Mouse (Mus musculus) hindbrain, postnatal 0 days (tissue): ENCODE results near the gene Cttnbp2. TPM values are rescaled to one million over a fixed set of nuclear protein-coding genes. Genes with fewer than 3 reads are reported as not detected.
A peak's percentile ranks its signal among the peaks of the same experiment; 100 is the strongest.

Source experiments
- ATAC-seq: fragments of 200-750 bp; cut with Nextera tagmentation; 2 replicates; pipeline ENCODE4 v1.8.0; 2017; ENCODE audit warnings: mild to moderate bottlenecking, moderate TSS enrichment, moderate library complexity
- DNase-seq: peaks from one replicate; pipeline ENCODE4 v3.0.0-alpha.2; 2015; ENCODE audit warnings: low spot score
- H3K27ac ChIP-seq: fragments of 300-500 bp; sonication (generic); 2 replicates; pipeline ENCODE4 v1.5.1; 2014; ENCODE audit warnings: mild to moderate bottlenecking
- H3K27me3 ChIP-seq: fragments of 300-500 bp; sonication (generic); 2 replicates; pipeline ENCODE4 v1.6.1; 2014; ENCODE audit warnings: low read length, mixed read lengths; ENCODE audit not compliant: insufficient read depth
- H3K36me3 ChIP-seq: fragments of 300-500 bp; sonication (generic); 2 replicates; pipeline ENCODE4 v1.6.1; 2014; ENCODE audit warnings: low read length, mixed read lengths; ENCODE audit not compliant: insufficient read depth
- H3K4me1 ChIP-seq: fragments of 300-500 bp; sonication (generic); 2 replicates; pipeline ENCODE4 v1.6.1; 2014; ENCODE audit warnings: antibody characterized with exemption, low read length, mixed read lengths; ENCODE audit not compliant: insufficient read depth
- H3K4me2 ChIP-seq: fragments of 300-500 bp; sonication (generic); 2 replicates; pipeline ENCODE4 v1.6.1; 2014; ENCODE audit warnings: low read depth, mild to moderate bottlenecking, low read length, moderate library complexity, mixed read lengths
- H3K4me3 ChIP-seq: fragments of 300-500 bp; sonication (generic); 2 replicates; pipeline ENCODE4 v1.5.1; 2014; ENCODE audit warnings: low read length
- H3K9ac ChIP-seq: fragments of 300-500 bp; sonication (generic); replicated peaks from 2 replicates; pipeline ENCODE4 v1.6.1; 2014; ENCODE audit warnings: mild to moderate bottlenecking, low read length, moderate library complexity, mixed read lengths
- H3K9me3 ChIP-seq: fragments of 300-500 bp; sonication (generic); 2 replicates; pipeline ENCODE4 v1.6.1; 2016; ENCODE audit warnings: low read length, mixed read lengths
- CTCF ChIP-seq: IDR thresholded peaks from 2 replicates; pipeline ENCODE4 v1.5.1; 2016; ENCODE audit warnings: antibody characterized with exemption, control low read depth, low read depth
- WGBS: fragments of 180-500 bp; shearing (Covaris S2); extraction: QIAGEN DNeasy Blood & Tissue Kit; methylation state at CpG from one replicate; pipeline ENCODE4 v1.1.7; 2014; 5-methylcytosine and 5-hydroxymethylcytosine counted together
- polyA plus RNA-seq: library from polyadenylated mRNA; unstranded; fragments of >200 nt; fragmentation: Nextera tagmentation; extraction: Ambion mirVana; gene quantifications from 2 replicates; pipeline ENCODE4 v1.2.1, GENCODE M21; 2015
- total RNA-seq: library from RNA; depleted of rRNA; stranded (reverse); fragments of >200 nt; gene quantifications from 2 replicates; pipeline ENCODE4 v1.2.3, GENCODE M21; 2014

Gene Cttnbp2
- total and polyA plus RNA-seq, 2 experiments from 2014 or later: 24.0 to 30.8 TPM

DNA sequence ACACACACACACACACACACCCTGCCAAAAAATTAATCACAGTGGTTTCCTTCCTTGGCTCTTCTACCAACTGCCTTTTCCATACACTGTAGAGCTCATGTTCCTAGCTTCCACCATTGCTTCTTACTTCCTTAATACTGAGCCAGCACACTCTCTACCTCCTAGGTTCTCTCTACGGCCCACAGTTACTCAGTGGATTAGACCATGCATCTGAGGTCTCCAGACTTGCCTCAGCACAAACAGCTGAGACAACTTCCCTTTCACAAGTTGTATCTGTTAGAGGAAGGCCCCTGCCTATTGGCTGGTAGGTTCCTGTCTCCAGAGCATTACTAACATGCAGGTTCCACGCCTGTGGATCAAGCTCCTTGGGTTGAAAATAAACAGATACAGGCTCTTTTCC lies 45.4 kb downstream of the Cttnbp2 start:
- Histone ChIP-seq H3K4me3 (no peak overlapping the region), H3K4me1 (0 out of 2 replicates have a peak, but pooled peaks cover 4% of the 10 kb centered on the region), H3K9ac (no peak overlapping the region), H3K27ac (no peak overlapping the region), H3K4me2 (no peak overlapping the region), H3K9me3 (no peaks in the 10 kb centered on the region), H3K27me3 (no peaks in the 10 kb centered on the region), H3K36me3 (no peaks in the 10 kb centered on the region)
- DNase-seq (no peak), ATAC-seq (no peak)
- 73% methylated on average over 2 of the region's 2 CpGs for WGBS
- no peak for TF ChIP-seq CTCF

DNA sequence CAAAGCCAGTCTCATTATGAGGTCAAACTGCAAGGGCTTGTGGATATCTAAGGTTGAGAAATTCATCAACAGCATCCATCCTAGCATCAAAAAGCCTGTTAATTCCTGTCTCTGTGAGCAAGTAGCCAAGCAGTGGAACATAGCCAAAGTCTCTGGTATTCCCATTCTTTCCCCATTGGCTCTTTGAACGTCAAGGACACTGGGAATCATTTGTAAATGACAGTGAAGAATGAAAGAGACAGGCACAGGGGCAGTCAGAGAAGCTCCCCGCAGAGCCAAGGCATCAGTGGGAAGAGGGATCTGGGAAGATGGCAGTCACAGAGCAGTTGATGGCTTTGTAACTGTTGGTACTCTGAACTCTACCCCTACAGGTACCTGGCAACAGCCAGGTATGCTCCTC lies 46.9 kb downstream of the Cttnbp2 start:
- Histone ChIP-seq H3K4me3 (no peak overlapping the region), H3K9ac (no peak overlapping the region), H3K36me3 (no peaks in the 10 kb centered on the region), H3K9me3 (no peaks in the 10 kb centered on the region), H3K4me2 (no peak overlapping the region), H3K27me3 (no peaks in the 10 kb centered on the region), H3K27ac (no peak overlapping the region), H3K4me1 (0 out of 2 replicates have a peak, but pooled peaks cover 4% of the 10 kb centered on the region)
- ATAC-seq: 0 out of 2 replicates have a peak, but pooled peaks have one; percentile 9
- WGBS: 28% methylated on average over 2 of the region's 2 CpGs
- DNase-seq: peak; percentile 21
- TF ChIP-seq CTCF: no peak

DNA sequence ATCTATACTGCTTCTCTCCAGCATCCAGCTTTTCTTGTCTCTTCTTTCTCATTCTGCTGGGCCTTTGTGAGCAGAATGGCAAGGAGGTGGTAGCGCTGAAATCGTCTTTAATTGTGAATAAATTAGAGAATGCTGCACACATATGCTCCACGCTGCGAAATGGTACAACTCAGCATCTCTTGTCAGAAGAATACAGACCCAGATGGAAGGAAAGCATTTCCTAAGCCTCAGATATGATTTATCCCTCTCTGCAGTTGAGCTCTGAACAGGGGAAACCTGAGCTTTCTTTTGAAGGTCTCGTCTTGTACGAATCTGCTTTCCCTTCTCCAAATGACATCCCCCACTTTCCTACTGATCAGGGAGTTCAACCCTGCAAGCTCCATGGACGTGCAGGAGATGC lies 48.4 kb downstream of the Cttnbp2 start:
- peak overlapping the region; percentile 41; the same call in 1 of the 2 replicates for H3K27ac ChIP-seq

DNA sequence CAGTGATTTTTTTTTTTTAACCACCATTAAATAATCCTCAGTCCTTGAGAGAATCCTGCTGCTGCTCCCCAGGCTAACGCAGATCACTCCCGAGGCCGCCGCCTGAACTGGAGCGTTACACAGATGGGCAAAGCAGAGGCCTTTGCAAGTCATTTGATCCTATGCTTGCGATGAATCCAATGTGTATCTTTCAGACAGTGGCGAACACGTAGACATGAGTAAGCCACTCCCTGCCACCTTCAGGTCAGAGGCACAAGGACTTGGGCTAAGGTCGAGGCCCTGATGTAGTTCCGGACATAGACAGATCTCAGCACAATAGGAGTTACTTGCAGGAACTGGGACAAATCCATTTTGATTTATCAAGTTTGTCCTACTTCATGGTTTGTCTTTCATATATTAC lies 49.0 kb downstream of the Cttnbp2 start:
- H3K27me3 ChIP-seq: no peaks in the 10 kb centered on the region
- H3K9me3 ChIP-seq: no peaks in the 10 kb centered on the region
- H3K9ac ChIP-seq: no peak overlapping the region
- no peak for DNase-seq
- H3K4me1 ChIP-seq: 0 out of 2 replicates have a peak, but pooled peaks cover 4% of the 10 kb centered on the region
- H3K27ac ChIP-seq: no peak overlapping the region
- TF ChIP-seq CTCF: no peak
- WGBS: 77% methylated on average over 10 of the region's 10 CpGs
- no peak overlapping the region for H3K4me3 ChIP-seq
- H3K36me3 ChIP-seq: no peaks in the 10 kb centered on the region
- ATAC-seq: no peak
- H3K4me2 ChIP-seq: no peak overlapping the region

More for the DNA sequence above, 48.4 kb downstream of the Cttnbp2 start:
- H3K4me1 ChIP-seq: 0 out of 2 replicates have a peak, but pooled peaks cover 4% of the 10 kb centered on the region
- no peaks in the 10 kb centered on the region for H3K27me3 ChIP-seq
- WGBS: 62% methylated on average over 7 of the region's 7 CpGs
- H3K9me3 ChIP-seq: no peaks in the 10 kb centered on the region
- H3K9ac ChIP-seq: no peak overlapping the region
- no peak overlapping the region for H3K4me2 ChIP-seq
- H3K4me3 ChIP-seq: no peak overlapping the region
- DNase-seq (no peak), ATAC-seq (no peak)
- TF ChIP-seq CTCF: no peak
- no peaks in the 10 kb centered on the region for H3K36me3 ChIP-seq

DNA sequence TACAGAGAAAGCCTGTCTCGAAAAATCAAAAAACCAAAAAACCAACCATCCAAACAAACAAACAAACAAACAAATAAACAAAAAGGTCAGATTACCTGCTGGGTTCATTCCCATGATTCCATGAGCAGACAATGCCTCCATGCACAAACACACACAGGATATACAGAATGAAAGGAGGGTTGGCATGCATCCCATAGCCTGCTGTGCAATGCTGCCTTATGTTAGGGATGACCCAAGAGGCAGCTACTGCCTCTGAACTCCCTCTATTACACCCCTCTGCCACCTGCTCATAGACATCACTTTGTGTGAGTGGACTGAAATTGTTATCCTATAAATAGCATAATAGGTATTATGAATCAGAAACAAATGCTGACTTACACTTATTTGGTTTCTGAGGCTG lies 55.0 kb downstream of the Cttnbp2 start:
- TF ChIP-seq CTCF: no peak
- Histone ChIP-seq H3K27ac (no peak overlapping the region), H3K9ac (no peak overlapping the region), H3K36me3 (no peaks in the 10 kb centered on the region), H3K4me1 (no peaks in the 10 kb centered on the region), H3K9me3 (no peaks in the 10 kb centered on the region), H3K27me3 (no peaks in the 10 kb centered on the region), H3K4me2 (no peak overlapping the region), H3K4me3 (no peak overlapping the region)
- WGBS: 81% methylated on average over 1 of the region's 1 CpGs
- DNase-seq: no peak
- ATAC-seq: no peak

DNA sequence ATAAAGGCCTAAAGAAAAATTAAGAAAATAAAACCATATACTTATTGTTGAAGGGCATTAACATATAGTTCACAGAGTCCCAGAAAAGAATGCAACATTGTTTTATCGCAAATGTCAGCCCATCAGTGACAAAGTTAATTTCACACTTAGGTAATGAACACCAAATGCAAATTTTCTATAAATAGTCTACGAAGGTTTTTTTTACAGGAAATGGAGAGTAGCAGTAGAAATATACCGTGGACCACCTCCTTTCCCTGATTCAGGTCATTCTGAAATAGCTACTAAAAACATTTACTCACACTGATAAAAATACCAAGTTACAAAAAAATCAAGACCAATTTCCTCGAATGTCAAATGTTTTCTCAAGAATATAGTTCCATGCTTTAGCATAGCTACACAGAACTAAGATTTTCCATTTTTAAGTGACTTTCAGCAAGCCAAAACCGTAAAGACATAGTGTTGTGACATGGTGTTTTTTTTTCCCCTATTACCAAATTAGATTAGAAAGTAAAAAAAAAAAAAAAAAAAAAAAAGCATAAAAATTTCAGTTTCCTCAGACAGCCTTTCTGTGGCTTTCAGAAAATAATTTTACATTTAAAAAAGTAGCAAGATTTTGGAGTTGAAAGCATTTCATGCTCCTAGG lies 64.0 kb downstream of the Cttnbp2 start:
- DNase-seq (no peak), ATAC-seq (no peak)
- 82% methylated on average over 5 of the region's 5 CpGs for WGBS
- no peak for TF ChIP-seq CTCF
- Histone ChIP-seq H3K36me3 (no peaks in the 10 kb centered on the region), H3K27me3 (no peaks in the 10 kb centered on the region), H3K27ac (no peak overlapping the region), H3K4me3 (no peak overlapping the region), H3K9ac (no peak overlapping the region), H3K9me3 (no peaks in the 10 kb centered on the region), H3K4me2 (no peak overlapping the region), H3K4me1 (peaks cover 10% of the 10 kb centered on the region; the same call in 1 of the 2 replicates)

DNA sequence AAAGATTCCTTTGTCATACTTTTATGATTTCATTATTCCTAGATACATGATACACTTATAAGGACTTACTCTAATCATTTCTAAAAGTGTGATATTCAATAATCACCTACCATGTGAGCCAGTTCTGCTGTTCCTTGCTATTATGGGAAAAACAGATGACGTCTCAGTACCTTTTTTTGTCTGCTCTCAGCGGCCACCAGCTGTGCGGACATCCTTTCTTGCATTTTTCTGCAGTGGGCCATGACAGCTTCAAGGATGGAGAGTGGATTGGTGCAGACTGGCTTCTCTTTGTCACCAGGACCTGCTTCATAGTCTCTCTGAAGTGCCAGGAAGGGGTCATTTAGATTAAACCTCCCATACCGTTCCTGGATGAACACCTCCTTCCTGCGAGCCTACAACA lies 66.6 kb downstream of the Cttnbp2 start:
- Histone ChIP-seq H3K36me3 (no peaks in the 10 kb centered on the region), H3K4me2 (no peak overlapping the region), H3K4me3 (no peak overlapping the region), H3K9ac (no peak overlapping the region), H3K4me1 (peaks cover 10% of the 10 kb centered on the region; the same call in 1 of the 2 replicates), H3K27ac (no peak overlapping the region), H3K27me3 (no peaks in the 10 kb centered on the region), H3K9me3 (no peaks in the 10 kb centered on the region)
- no peak for DNase-seq
- 64% methylated on average over 5 of the region's 5 CpGs for WGBS
- TF ChIP-seq CTCF: no peak
- no peak for ATAC-seq
